Mouse (Mus musculus) MEL (cell line): ENCODE data around the gene Mical3. TPM values are rescaled to one million over a fixed set of nuclear protein-coding genes. Genes with fewer than 3 reads are reported as not detected.

Experiments used
- DNase-seq: peaks from one replicate; pipeline ENCODE4 v3.0.0; 2011; ENCODE audit warnings: low read depth, low spot score
- H3K27ac ChIP-seq: 2 replicates; pipeline ENCODE4 v1.5.1; 2012; ENCODE audit warnings: low read depth, mild to moderate bottlenecking, control low read depth, low read length, moderate library complexity; ENCODE audit not compliant: control insufficient read depth
- H3K27me3 ChIP-seq, 2 experiments: fragments of 150-350 bp in 1 of 2; sonication (generic) in 1 of 2; 2 replicates each; pipeline ENCODE4 v1.6.1; 2012; ENCODE audit warnings: low read length in 2 of 2, mild to moderate bottlenecking in 2 of 2, improper control_type of control experiment in 1 of 2, moderate library complexity in 1 of 2; ENCODE audit not compliant: insufficient read depth in 2 of 2, control insufficient read depth in 1 of 2
- H3K36me3 ChIP-seq, 2 experiments: 2 replicates each; pipeline ENCODE4 v1.6.1; 2012 to 2014; ENCODE audit warnings: low read length in 2 of 2, improper control_type of control experiment in 1 of 2, inconsistent platforms in 1 of 2, mild to moderate bottlenecking in 1 of 2; ENCODE audit not compliant: insufficient read depth in 2 of 2, control insufficient read depth in 1 of 2
- H3K4me1 ChIP-seq, 2 experiments: fragments of 150-350 bp in 1 of 2; sonication (generic) in 1 of 2; 2 replicates each; pipeline ENCODE4 v1.6.1; 2012; ENCODE audit warnings: low read length in 2 of 2, improper control_type of control experiment in 1 of 2, mild to moderate bottlenecking in 1 of 2; ENCODE audit not compliant: insufficient read depth in 2 of 2, control insufficient read depth in 1 of 2
- H3K4me3 ChIP-seq, 2 experiments: fragments of 150-350 bp in 1 of 2; sonication (generic) in 1 of 2; 2 replicates each; pipeline ENCODE4 v1.5.1; 2012; ENCODE audit warnings: low read depth in 2 of 2, low read length in 2 of 2, mild to moderate bottlenecking in 2 of 2, moderate library complexity in 2 of 2, control low read depth in 1 of 2, improper control_type of control experiment in 1 of 2; ENCODE audit not compliant: control insufficient read depth in 1 of 2, insufficient read depth in 1 of 2
- H3K79me2 ChIP-seq: 2 replicates; pipeline ENCODE4 v1.6.1; 2012; ENCODE audit warnings: mild to moderate bottlenecking, low read length, moderate library complexity; ENCODE audit not compliant: control insufficient read depth, poor library complexity, insufficient read depth
- H3K9ac ChIP-seq: 2 replicates; pipeline ENCODE4 v1.6.1; 2012; ENCODE audit warnings: low read depth, mild to moderate bottlenecking, control low read depth, low read length, moderate library complexity; ENCODE audit not compliant: control insufficient read depth, poor library complexity, severe bottlenecking
- H3K9me3 ChIP-seq: fragments of 150-350 bp; sonication (generic); replicated peaks from 2 replicates; pipeline ENCODE4 v1.6.1; 2012; ENCODE audit warnings: mild to moderate bottlenecking, low read length, improper control_type of control experiment, moderate library complexity; ENCODE audit not compliant: insufficient read depth
- CHD2 ChIP-seq: IDR thresholded peaks from 2 replicates; pipeline ENCODE4 v1.6.1; 2011; ENCODE audit warnings: low read length, improper control_type of control experiment
- ELF1 ChIP-seq: IDR thresholded peaks from 2 replicates; pipeline ENCODE4 v1.6.1; 2014; ENCODE audit warnings: low read depth, mild to moderate bottlenecking, inconsistent platforms, low read length, improper control_type of control experiment, moderate library complexity
- GATA1 ChIP-seq: IDR thresholded peaks from 2 replicates; pipeline ENCODE4 v1.6.1; 2011; ENCODE audit warnings: low read depth, low read length, improper control_type of control experiment
- JUND ChIP-seq: IDR thresholded peaks from 2 replicates; pipeline ENCODE4 v1.6.1; 2011; ENCODE audit warnings: low read depth, mild to moderate bottlenecking, improper control_type of control experiment, low read length
- KAT2A ChIP-seq: conservative IDR thresholded peaks from 2 replicates; pipeline ENCODE4 v1.6.1; 2012; ENCODE audit warnings: low read depth, low read length, improper control_type of control experiment, inconsistent platforms
- MAFK ChIP-seq: IDR thresholded peaks from 2 replicates; pipeline ENCODE4 v1.6.1; 2011; ENCODE audit warnings: low read depth, mild to moderate bottlenecking, low read length, improper control_type of control experiment, borderline replicate concordance
- MAX ChIP-seq: IDR thresholded peaks from 2 replicates; pipeline ENCODE4 v1.6.1; 2011; ENCODE audit warnings: low read length, improper control_type of control experiment
- MXI1 ChIP-seq: IDR thresholded peaks from 2 replicates; pipeline ENCODE4 v1.6.1; 2011; ENCODE audit warnings: mild to moderate bottlenecking, low read depth, low read length, improper control_type of control experiment
- POLR2A ChIP-seq, 2 experiments: IDR thresholded peaks; 2 replicates each; pipeline ENCODE4 v1.6.1; 2011 to 2012; ENCODE audit warnings: low read length in 2 of 2, mild to moderate bottlenecking in 2 of 2, control low read depth in 1 of 2, improper control_type of control experiment in 1 of 2, low read depth in 1 of 2, moderate library complexity in 1 of 2; ENCODE audit not compliant: control insufficient read depth in 1 of 2, insufficient read depth in 1 of 2, poor library complexity in 1 of 2
- POLR2AphosphoS5 ChIP-seq: IDR thresholded peaks from 2 replicates; pipeline ENCODE4 v1.6.1; 2012; ENCODE audit warnings: low read depth, borderline replicate concordance, mild to moderate bottlenecking, inconsistent platforms, low read length, moderate library complexity, mixed read lengths
- RCOR1 ChIP-seq: IDR thresholded peaks from 2 replicates; pipeline ENCODE4 v1.6.1; 2012; ENCODE audit warnings: low read depth, mild to moderate bottlenecking, inconsistent platforms, low read length, improper control_type of control experiment
- SIN3A ChIP-seq: IDR thresholded peaks from 2 replicates; pipeline ENCODE4 v1.6.1; 2012; ENCODE audit warnings: low read length, improper control_type of control experiment, inconsistent platforms
- TBP ChIP-seq: IDR thresholded peaks from 2 replicates; pipeline ENCODE4 v1.8.0; 2011; ENCODE audit warnings: low read depth, low read length, improper control_type of control experiment
- UBTF ChIP-seq: IDR thresholded peaks from 2 replicates; pipeline ENCODE4 v1.6.1; 2012; ENCODE audit warnings: low read depth, mild to moderate bottlenecking, inconsistent platforms, low read length, improper control_type of control experiment, moderate library complexity, borderline replicate concordance; ENCODE audit not compliant: insufficient read depth
- USF1 ChIP-seq: IDR thresholded peaks from 2 replicates; pipeline ENCODE4 v1.6.1; 2014; ENCODE audit warnings: low read depth, mild to moderate bottlenecking, inconsistent platforms, low read length, improper control_type of control experiment, moderate library complexity
- ZKSCAN1 ChIP-seq: IDR thresholded peaks from 2 replicates; pipeline ENCODE4 v1.6.1; 2012; ENCODE audit warnings: low read depth, mild to moderate bottlenecking, inconsistent platforms, low read length, improper control_type of control experiment, moderate library complexity
- polyA plus RNA-seq, 2 experiments: library from polyadenylated mRNA; stranded (reverse) in 1 of 2; unstranded in 1 of 2; fragments of >175 nt in 1 of 2; fragments of >200 nt in 1 of 2; gene quantifications; 2 replicates each; pipeline versions ENCODE4 v1.2.1 to v1.2.4; 2012; ENCODE audit warnings: low replicate concordance in 2 of 2, low read depth in 1 of 2; ENCODE audit not compliant: insufficient read length in 2 of 2, insufficient read depth in 1 of 2, missing spikeins in 1 of 2
- total RNA-seq: library from RNA; depleted of rRNA; stranded (reverse); fragments of 300-350 nt; gene quantifications from 2 replicates; pipeline ENCODE4 v1.2.3, GENCODE M21; 2012

The Mical3 gene
- total and polyA plus RNA-seq, 3 experiments = 19.8 to 125 (median 31.4) TPM

DNA sequence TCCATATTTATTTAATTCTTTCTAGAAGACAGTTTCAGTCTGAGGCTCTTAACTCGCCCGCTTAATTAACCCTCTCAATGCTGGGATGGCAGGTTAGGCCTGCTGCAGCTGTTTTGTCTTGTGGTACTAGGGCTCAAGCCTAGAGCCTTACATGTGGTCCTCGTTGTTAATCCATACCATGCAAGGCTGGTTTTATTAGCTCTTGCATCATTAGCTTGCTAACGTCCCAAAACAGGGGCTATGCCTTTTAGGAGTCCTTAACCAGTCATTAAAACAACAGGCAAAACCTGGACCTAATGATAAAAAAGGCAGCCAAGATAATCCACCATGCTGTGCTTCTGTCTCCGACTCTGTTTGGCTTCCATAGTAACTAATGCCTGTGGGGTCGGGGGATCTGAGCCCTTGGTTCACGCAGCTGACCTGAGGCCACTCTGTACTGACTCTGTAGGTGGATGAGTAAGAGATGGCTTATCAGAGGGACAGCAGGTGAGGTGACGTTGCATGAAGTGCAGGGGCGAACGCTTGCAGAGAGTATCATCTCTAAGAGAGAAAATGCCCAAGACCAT lies 104.7 kb downstream of the Mical3 start:
- Histone ChIP-seq H3K4me3 (no peak overlapping the region), H3K9ac (no peak overlapping the region), H3K36me3 (peaks cover 0 to 5% of the 10 kb centered on the region in 2 experiments; a peak in 2 of 4 replicates), H3K79me2 (no peaks in the 10 kb centered on the region), H3K9me3 (no peaks in the 10 kb centered on the region), H3K27ac (no peak overlapping the region), H3K4me1 (no peaks in the 10 kb centered on the region), H3K27me3 (no peaks in the 10 kb centered on the region)
- DNase-seq = no peak
- TF ChIP-seq USF1 (no peak), MXI1 (no peak), POLR2A (IDR thresholded peaks at IDR 0.05; ENCODE audit: control insufficient read depth in 1 of 2, insufficient read depth in 1 of 2, low read depth in 1 of 2, low read length in 2 of 2, poor library complexity in 1 of 2) (no peak), MAFK (no peak), RCOR1 (no peak), ZKSCAN1 (no peak), TBP (no peak), KAT2A (no peak), CHD2 (no peak), UBTF (no peak), JUND (no peak), SIN3A (no peak), GATA1 (no peak), MAX (no peak), ELF1 (no peak), POLR2AphosphoS5 (no peak)

DNA sequence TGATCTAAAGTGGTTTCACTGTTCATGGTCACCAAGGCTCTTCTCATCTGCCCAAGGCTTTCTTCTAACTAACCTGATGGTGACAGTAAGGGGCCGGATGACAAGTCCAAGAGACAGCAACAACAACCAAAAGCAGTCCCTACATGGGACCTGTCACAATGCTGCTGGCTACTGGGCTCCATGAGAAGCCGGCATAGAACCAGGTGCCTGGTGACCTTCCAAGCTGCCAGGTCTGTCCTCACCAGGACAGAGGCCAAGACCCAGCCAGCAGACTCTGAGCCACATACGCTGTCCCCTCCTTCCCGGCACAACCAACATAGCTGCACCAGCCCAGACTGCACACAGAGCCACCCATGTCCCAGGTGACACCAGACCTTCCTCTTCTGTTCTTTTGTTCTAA lies 112.7 kb downstream of the Mical3 start:
- H3K36me3 ChIP-seq = peaks cover 0 to 4% of the 10 kb centered on the region in 2 experiments; a peak in 1 of 4 replicates
- no peaks in the 10 kb centered on the region for H3K9me3 ChIP-seq
- no peak for TF ChIP-seq ZKSCAN1
- TF ChIP-seq TBP = no peak
- TF ChIP-seq POLR2AphosphoS5 = no peak
- H3K27ac ChIP-seq = no peak overlapping the region
- H3K4me1 ChIP-seq = no peaks in the 10 kb centered on the region
- H3K27me3 ChIP-seq = no peaks in the 10 kb centered on the region
- no peak overlapping the region for H3K9ac ChIP-seq
- H3K79me2 ChIP-seq = no peaks in the 10 kb centered on the region
- H3K4me3 ChIP-seq = no peak overlapping the region
- DNase-seq = no peak
